Mouse (Mus musculus) spleen, postnatal 14 days (tissue): ENCODE results near the gene Zfp791.
"Not testable (repeated sequence)": the region's sequence is repeated elsewhere in the genome, so short reads cannot be mapped to it uniquely, and the experiment has no call there.

Source experiments
- DNase-seq, 2 experiments: peaks; one replicate each; pipeline ENCODE4 v3.0.0; 2021 to 2022; ENCODE audit warnings: low spot score in 2 of 2

The Zfp791 gene

GRCm38 (mm10) chr8:85122995-85123394 is at the start of gene Zfp791:
Gene Zfp791 (minus strand): TSS chr8:85123095.
- DNase-seq = no peak

DNA sequence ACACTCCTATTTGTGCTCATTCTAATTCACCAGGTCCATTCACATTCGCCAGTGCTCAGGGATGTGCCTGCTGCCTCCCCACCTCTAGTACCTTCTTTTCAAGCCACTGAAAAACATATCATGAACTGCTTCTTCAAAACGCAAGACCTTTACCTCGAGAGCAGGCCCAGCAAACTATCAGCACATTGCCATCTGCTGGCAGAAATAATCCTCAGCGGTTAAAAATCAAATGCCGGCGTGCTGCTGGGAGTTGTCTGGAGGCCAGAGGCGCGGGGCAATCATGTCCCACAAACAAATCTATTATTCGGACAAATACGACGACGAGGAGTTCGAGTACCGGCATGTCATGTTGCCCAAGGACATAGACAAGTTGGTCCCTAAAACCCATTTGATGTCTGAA is 48.4 kb upstream of the Zfp791 start:
- peak in 1 of 2 experiments; percentile 10 for DNase-seq

DNA sequence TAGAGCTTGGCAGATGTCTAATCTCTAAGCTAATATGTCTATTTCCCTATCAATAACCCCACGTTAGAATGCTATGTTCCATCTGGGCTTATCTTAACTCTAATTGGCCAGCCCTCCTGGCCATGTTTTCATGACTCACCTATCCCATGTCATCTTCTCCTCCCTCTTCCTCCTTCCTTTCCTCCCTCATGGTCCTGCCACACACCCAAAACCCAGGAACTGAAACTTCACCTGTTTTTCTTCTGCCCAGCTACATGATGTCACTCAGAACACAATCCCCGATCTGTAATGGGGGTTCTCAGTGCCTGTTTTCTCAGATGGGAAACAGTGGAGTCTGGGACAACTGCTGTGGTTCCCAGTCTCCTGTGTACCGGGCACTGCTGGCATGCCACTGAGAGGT is 28.7 kb upstream of the Zfp791 start, which contains the start of gene Cks1brt:
Cks1brt (plus strand) TSS at position 301 of the 400 bp plus-strand sequence.
- no peak for DNase-seq

- DNase-seq = no peak
Observed at GRCm38 (mm10) chr8:85142516-85142915, 19.6 kb upstream of the Zfp791 start.

DNA sequence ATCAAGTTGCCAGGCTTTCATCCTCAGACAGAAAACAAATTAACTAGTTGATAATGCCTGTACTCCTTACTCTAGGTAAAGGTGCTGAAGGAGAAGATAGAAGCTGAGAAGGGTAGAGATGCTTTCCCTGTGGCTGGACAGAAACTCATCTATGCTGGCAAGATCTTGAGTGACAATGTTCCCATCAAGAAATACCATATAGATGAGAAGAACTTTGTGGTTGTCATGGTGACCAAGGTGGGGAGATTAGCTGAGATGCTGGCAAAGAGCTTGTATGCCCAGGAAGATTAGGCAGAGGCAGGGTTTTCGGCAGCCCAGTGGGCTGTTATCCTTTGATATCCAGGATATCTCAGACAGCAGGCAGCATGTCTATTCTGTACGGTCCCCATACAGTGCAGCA is 12.8 kb upstream of the Zfp791 start:
- DNase-seq = not testable (repeated sequence)

DNA sequence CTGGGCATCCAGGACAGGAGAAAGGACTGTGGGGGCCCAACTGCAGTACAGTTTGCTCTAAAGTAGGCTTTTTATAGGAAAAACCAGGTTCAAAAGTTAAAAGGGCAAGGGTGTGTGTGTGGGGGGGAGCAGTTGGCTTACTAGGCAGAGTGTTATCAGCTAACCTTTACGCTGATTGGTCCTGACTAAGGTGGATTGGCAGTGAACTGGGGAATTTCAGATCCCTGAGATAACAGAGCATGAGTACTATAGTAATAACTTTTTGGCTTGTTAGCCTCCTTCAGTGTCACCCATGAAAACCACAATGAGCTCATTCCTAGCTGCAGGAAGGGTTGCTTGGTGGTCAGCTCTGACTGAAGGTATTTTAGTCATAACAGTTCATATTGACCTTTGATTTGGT is 9.4 kb upstream of the Zfp791 start:
- no peak for DNase-seq

DNA sequence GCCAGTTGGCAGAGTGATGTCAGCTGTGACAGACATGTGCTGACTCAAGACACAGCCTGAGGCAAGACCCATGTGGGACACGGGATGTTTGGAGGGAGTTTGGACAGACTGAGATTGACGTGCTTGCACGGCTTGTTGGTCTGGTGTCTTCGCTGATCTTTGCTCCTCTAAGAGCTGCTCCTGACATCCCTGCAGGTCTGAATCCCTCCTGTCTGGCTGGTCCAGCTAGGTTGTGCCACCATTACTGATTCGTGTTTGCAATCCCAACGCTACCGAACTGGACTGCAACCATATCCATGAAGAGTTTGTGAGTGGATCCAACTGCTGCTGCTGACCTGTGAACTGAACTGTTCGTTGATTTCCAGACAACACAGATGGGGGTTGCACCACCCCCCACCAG is 796 bp upstream of the Zfp791 start:
- no peak for DNase-seq

DNA sequence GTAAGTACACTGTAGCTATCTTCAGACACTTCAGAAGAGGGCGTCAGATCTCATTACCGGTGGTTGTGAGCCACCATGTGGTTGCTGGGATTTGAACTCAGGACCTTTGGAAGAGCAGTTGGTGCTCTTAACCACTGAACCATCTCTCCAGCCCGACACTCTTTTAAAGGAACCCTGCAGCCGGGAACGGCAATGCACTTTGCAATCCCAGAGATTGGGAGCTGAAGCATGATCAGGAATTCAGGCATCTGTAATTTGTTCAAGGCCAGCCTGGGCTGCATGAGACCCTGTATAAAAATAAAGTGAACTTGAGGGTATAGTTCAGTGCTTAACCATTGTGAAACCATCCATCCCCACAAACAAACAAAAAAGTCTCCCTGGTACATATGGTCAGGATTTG is 2.6 kb downstream of the Zfp791 start:
- not testable (repeated sequence) for DNase-seq

GRCm38 (mm10) chr8:85119052-85119981 is 3.6 kb downstream of the Zfp791 start:
- DNase-seq = peak in 1 of 2 experiments; percentile 14

- no peak for DNase-seq
Observed at GRCm38 (mm10) chr8:85116984-85117383, 5.9 kb downstream of the Zfp791 start.

DNA sequence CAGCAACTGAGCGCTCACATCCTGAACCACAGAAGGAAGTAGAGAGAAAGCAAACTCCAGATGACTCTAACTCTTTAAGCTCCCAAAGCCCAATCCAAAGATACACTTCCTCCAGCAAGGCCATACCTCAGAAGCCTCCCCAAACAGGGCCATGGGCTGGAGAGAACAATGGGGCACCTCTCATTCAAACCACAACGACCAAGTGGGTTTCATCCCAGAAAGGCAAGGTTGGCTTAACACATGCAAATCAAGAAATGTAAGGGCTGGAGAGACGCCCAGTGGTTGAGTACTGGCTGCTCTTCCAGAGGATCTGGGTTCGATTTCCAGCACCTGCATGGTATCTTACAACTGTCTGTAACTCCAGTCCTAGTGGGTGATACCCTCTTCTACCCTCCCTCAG is 7.4 kb downstream of the Zfp791 start:
- no peak for DNase-seq

DNA sequence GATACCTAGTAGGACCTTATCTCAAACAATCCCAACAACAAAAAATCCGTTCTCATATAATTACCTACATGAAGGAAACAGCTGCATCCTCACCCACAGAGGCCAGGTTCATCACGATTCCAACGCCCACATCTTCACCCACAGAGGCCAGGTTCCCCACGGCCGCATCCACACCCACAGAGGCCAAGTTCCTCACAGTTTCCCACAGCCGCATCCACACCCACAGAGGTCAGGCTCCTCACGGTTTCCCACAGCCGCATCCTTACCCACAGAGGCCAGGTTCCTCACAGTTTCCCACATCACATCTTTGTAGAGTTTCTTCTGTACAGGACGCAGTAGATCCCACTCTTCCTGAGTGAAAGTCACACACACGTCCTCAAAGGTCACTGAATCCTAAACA is 9.7 kb downstream of the Zfp791 start:
- DNase-seq = no peak

DNA sequence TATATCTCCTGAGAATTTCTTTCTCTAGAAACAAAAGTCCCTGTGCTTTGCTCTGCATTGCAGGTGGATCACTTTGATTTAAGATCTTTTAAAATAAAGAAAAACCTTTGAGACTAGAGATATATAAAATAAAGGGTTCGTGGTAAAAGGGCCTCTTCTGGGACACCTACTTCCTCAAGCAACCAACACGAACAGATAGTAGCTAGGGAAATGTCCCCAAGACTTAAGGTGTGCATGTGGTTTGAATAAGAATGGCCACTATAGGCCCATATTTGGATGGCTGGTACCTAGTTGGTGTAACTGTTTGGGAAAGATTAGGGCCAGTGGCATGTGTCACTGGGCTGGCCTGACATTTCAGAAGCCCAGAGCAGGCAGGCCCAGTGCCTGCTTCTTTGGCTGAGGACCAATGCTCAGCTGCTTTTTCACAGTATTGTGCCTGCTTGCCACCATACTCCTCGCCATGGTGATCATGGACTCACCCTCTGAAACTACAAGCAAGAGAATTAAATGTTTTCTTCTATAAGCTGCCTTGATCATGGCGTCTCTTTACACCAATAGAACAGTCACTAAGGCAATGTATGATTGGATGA is 22.7 kb downstream of the Zfp791 start:
- no peak for DNase-seq

GRCm38 (mm10) chr8:85096850-85097249 is 26.0 kb downstream of the Zfp791 start:
- no peak for DNase-seq

- no peak for DNase-seq
Observed at GRCm38 (mm10) chr8:85096196-85096595, 26.7 kb downstream of the Zfp791 start.

- no peak for DNase-seq
Observed at GRCm38 (mm10) chr8:85095566-85095965, 27.3 kb downstream of the Zfp791 start.

- DNase-seq = no peak
Observed at GRCm38 (mm10) chr8:85095051-85095450, 27.8 kb downstream of the Zfp791 start.

DNA sequence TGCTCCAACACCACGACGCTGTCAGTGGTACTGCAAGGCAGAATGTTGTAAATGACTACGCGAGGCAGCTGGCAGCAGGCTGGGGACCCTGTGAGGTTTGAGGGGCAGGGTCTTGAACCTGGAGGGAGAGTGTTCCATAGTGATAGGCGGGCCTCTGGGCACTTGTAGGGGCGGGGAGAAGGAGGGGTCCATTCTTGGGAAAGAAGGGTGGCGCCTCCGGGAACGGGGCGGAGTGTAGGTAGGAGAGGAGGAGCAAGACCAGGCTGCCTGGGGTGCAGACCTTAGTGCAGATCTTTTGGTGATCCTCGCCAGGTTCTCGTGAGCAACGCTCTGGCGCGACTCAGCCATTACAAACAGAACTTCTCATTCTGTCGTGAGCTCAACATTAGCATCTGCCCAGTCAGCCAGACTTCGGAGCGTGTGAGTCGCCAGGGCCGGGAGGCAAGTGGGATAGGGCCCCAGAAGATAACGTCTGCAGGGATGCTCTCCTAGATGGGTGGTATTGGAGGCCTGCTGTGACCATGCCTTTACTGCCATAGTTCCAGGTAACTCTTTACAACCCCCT is 31.3 kb downstream of the Zfp791 start:
- DNase-seq = no peak

DNA sequence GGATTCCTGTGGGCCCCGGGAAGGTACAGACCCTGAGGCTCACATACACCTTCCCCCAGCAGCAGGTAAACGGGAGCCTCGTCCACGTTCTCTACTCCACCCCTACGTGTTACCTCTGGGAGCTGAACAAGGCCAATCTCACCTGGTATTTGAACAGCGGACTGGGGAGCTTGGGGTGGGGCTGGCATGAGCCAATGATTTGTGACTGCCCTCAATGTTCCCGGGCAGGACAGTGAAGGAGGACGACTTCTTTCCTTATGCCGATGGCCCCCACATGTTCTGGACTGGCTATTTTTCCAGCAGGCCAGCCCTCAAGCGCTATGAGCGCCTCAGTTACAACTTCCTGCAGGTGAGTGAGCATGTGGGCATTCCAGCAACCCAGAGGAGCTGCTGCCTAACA is 32.0 kb downstream of the Zfp791 start:
- no peak for DNase-seq

DNA sequence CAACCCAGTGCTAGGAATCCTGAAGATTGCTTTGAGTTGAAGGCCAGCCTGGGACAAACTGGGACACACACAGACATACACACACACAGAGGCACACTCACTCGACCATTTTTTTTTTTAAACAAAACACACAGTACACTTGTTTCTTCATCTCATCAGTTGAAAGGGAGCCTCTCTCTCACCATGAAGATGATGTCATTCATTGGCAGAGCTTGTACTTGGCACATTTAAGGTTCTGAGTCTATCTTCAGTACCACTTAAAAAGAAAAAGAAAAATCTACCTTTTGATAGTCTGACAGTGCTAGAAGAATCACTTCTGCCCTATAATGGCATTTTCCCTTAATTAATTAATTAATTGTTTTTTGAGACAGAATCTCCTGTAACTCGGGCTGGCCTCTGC is 34.1 kb downstream of the Zfp791 start:
- DNase-seq = no peak

- no peak for DNase-seq
Observed at GRCm38 (mm10) chr8:85086238-85086637, 36.7 kb downstream of the Zfp791 start.

DNA sequence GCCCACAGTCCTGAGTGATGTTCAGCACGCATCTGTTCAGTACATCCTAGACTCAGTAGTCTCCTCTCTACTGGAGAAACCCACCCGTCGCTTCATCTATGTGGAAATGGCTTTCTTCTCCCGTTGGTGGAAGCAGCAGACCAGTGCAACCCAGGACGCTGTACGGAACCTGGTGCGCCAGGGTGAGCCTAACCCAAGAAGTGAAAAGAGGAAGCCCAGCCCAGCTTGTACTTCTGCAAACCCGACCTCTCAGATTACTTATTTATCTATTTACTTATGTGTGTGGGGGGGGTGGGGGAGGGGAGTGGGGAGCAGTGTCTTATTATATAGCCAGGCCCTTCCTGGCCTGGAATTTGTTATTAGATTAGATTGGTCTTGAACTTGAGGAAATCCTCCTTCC is 38.3 kb downstream of the Zfp791 start:
- no peak for DNase-seq
